1 mouse cellular context compared by ENCODE assay signal in the genomic region with DNA sequence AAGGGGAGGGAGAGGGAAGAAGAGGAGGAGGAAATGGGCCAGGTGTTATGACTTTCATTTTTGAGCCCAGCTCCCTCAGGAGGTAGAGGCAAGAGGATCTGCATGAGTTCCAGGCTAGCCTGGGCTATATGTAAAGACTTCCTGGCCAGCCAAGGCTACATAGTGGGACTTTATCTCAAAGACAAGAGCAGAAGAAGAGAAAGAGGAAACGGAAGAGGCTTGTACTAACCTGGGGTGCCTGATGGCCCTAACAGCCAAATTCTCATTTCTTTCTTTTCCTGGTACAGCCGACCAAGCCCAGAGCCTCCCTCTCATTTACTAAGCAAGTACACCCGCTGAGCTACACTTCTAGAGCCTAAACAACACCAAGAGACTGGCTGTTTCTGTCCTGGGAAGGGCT.
TF ChIP-seq lines count a peak whose summit lies in the region.

No protein-coding gene starts in this region.

TF ChIP-seq in MEL, 35 proteins besides CTCF, POLR2A, EP300 and RAD21 (continued from another document):
- TF ChIP-seq KAT2A (conservative IDR thresholded peaks at IDR 0.05; ENCODE audit: low read depth, low read length), result no peak
- TF ChIP-seq ZNF384 (IDR thresholded peaks at IDR 0.05; ENCODE audit: low read depth, low read length), result no peak
- TF ChIP-seq ZC3H11A (IDR thresholded peaks at IDR 0.05; ENCODE audit: low read depth, low read length), result no peak
- TF ChIP-seq JUND (IDR thresholded peaks at IDR 0.05; ENCODE audit: low read depth, low read length), result no peak
- no peak for TF ChIP-seq MYC (IDR thresholded peaks at IDR 0.05; ENCODE audit: low read depth, low read length)
- no peak for TF ChIP-seq CHD1 (IDR thresholded peaks at IDR 0.05; ENCODE audit: low read depth, low read length)
- TF ChIP-seq MAX (IDR thresholded peaks at IDR 0.05; ENCODE audit: low read length), result no peak
- TF ChIP-seq NRF1 (IDR thresholded peaks at IDR 0.05; ENCODE audit: insufficient read depth, low read depth, low read length, poor library complexity, severe bottlenecking), result no peak
- TF ChIP-seq CHD2 (IDR thresholded peaks at IDR 0.05; ENCODE audit: low read length), result no peak
- no peak for TF ChIP-seq USF1 (IDR thresholded peaks at IDR 0.05; ENCODE audit: low read depth, low read length)
- TF ChIP-seq SIN3A (IDR thresholded peaks at IDR 0.05; ENCODE audit: low read length), result no peak
- peak; percentile 51; the same call in 1 of the 2 replicates for TF ChIP-seq TBP (IDR thresholded peaks at IDR 0.05; ENCODE audit: low read depth, low read length)
- TF ChIP-seq HCFC1 (IDR thresholded peaks at IDR 0.05; ENCODE audit: low read depth, low read length), result 0 out of 2 replicates have a peak, but pooled peaks have one; percentile 21
- TF ChIP-seq ELF1 (IDR thresholded peaks at IDR 0.05; ENCODE audit: low read depth, low read length), result peak; percentile 42; the same call in 1 of the 2 replicates
- no peak for TF ChIP-seq SMC3 (IDR thresholded peaks at IDR 0.05; ENCODE audit: low read depth, low read length)
TF ChIP-seq in MEL: peak in this region for 7.
